Mouse (Mus musculus): ENCODE measurements at regions not wholly inside any gene's neighbourhood (a gene's known extent, or its start where the extent isn't known, plus 50 kb on each side); places are given as distances from the start of the nearest gene placed in this dataset.

DNA sequence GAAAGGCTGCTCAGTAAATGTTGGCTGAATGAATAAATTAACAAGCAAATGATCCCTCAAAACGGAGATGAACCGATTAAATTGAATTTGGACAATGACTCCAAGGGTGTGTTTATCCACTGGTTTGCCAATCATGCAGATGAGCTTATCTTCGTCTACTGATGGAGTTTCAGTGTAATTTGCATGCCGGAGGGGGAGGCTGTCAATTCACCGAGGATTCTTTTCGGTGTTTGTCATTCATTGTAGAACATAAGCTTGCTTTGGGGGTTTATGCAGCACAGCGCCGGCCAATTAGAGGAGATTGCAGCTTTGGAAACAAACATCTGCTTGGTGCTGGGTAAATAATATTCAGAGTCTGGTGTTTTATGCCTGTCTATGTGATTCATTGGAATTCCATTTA lies 132.7 kb downstream of the Otoa start:
- H3K4me1 ChIP-seq (ENCODE audit: insufficient read depth), result no peaks in the 10 kb centered on the region
- no peak overlapping the region for H3K4me2 ChIP-seq (ENCODE audit: low read depth, low read length)
- WGBS (ENCODE audit: insufficient replicate concordance), result 75% methylated on average over 8 of the region's 8 CpGs
- no peaks in the 10 kb centered on the region for H3K27me3 ChIP-seq (ENCODE audit: insufficient read depth, low read length)
- no peaks in the 10 kb centered on the region for H3K9me3 ChIP-seq (ENCODE audit: low read length)
- no peaks in the 10 kb centered on the region for H3K36me3 ChIP-seq (replicated peaks; ENCODE audit: insufficient read depth, low read length)
- no peak overlapping the region for H3K27ac ChIP-seq (ENCODE audit: low read depth)
- no peak for TF ChIP-seq CTCF (IDR thresholded peaks at IDR 0.05; ENCODE audit: low read depth)
- TF ChIP-seq EP300 (IDR thresholded peaks at IDR 0.05; ENCODE audit: low read depth), result no peak
- no peak overlapping the region for H3K9ac ChIP-seq (replicated peaks)
- DNase-seq (no peak), ATAC-seq (no peak)
- no peak overlapping the region for H3K4me3 ChIP-seq (ENCODE audit: low read depth, low read length)

DNA sequence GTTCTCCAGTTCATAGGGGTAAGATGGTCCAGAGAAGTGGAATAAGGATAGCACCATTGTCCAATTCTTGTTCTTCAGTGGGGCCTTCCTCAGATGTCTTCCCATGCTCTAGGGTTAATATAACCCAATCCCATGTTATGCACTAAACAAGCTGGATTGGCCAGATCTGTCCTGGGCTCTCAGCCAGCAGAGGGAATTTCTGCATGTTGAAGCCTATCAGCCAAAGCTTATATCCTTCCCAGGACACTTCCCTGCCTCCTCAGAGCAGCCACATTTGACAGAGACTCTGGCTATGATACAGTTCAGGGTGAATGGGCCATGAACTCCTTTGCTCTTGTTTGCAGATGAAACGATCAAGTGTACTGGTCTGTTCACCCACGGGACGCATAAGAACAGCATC lies 133.6 kb downstream of the Otoa start:
- Histone ChIP-seq H3K4me1 (ENCODE audit: insufficient read depth) (no peaks in the 10 kb centered on the region), H3K27me3 (ENCODE audit: insufficient read depth, low read length) (no peaks in the 10 kb centered on the region), H3K4me3 (ENCODE audit: low read depth, low read length) (no peak overlapping the region), H3K27ac (ENCODE audit: low read depth) (no peak overlapping the region), H3K36me3 (replicated peaks; ENCODE audit: insufficient read depth, low read length) (no peaks in the 10 kb centered on the region), H3K9ac (replicated peaks) (no peak overlapping the region), H3K9me3 (ENCODE audit: low read length) (no peaks in the 10 kb centered on the region), H3K4me2 (ENCODE audit: low read depth, low read length) (no peak overlapping the region)
- DNase-seq, result no peak
- no peak for ATAC-seq
- no peak for TF ChIP-seq EP300 (IDR thresholded peaks at IDR 0.05; ENCODE audit: low read depth)
- no peak for TF ChIP-seq CTCF (IDR thresholded peaks at IDR 0.05; ENCODE audit: low read depth)
- WGBS (ENCODE audit: insufficient replicate concordance), result 64% methylated on average over 3 of the region's 3 CpGs

DNA sequence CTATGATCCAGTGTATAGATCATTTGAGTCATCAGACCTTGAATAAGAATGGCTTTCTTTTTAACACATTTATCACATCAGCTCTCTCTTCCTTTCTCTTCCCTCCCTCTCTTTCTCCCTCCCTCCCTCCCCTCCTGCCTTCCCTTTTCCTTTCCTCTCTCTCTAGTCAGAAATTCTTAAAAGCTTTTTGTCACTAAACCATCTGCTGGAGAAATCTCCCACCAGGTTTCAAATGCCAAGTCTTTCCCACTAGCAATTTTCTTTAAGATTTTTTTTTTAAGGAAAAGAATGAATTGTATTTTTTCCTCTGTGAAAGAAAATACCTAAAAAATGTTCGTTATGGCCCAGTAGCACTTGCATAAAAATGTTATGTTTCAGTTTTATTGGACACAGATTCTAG lies 134.3 kb downstream of the Otoa start:
- Histone ChIP-seq H3K27me3 (ENCODE audit: insufficient read depth, low read length) (no peaks in the 10 kb centered on the region), H3K9me3 (ENCODE audit: low read length) (no peaks in the 10 kb centered on the region), H3K27ac (ENCODE audit: low read depth) (no peak overlapping the region), H3K4me3 (ENCODE audit: low read depth, low read length) (no peak overlapping the region), H3K36me3 (replicated peaks; ENCODE audit: insufficient read depth, low read length) (no peaks in the 10 kb centered on the region), H3K4me2 (ENCODE audit: low read depth, low read length) (no peak overlapping the region), H3K4me1 (ENCODE audit: insufficient read depth) (no peaks in the 10 kb centered on the region), H3K9ac (replicated peaks) (no peak overlapping the region)
- ATAC-seq (no peak), DNase-seq (no peak)
- TF ChIP-seq CTCF (IDR thresholded peaks at IDR 0.05; ENCODE audit: low read depth) (no peak), EP300 (IDR thresholded peaks at IDR 0.05; ENCODE audit: low read depth) (no peak)
- 45% methylated on average over 1 of the region's 1 CpGs for WGBS (ENCODE audit: insufficient replicate concordance)

DNA sequence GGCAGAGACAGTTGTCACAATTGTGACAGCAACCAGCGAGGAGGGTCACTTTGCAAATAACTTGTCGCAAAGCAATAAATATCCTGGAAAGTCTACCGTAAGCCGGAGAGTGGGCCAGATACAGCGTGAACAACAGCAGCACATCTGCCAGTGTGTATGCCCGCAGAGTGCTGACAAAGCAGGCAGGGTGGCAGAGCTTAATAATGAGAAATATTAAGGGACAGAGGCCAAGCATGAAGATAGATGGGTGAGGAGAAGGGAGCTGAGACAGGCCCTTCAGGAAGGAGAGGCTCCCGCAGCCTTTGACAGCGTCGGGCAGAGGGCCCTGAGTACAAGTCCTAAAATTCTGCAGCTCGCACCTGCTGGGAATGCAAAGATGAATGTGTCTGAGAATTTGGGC lies 136.6 kb downstream of the Otoa start:
- Histone ChIP-seq H3K9ac (replicated peaks) (no peak overlapping the region), H3K27ac (ENCODE audit: low read depth) (no peak overlapping the region), H3K9me3 (ENCODE audit: low read length) (no peaks in the 10 kb centered on the region), H3K4me2 (ENCODE audit: low read depth, low read length) (no peak overlapping the region), H3K4me1 (ENCODE audit: insufficient read depth) (no peaks in the 10 kb centered on the region), H3K4me3 (ENCODE audit: low read depth, low read length) (no peak overlapping the region), H3K27me3 (ENCODE audit: insufficient read depth, low read length) (no peaks in the 10 kb centered on the region), H3K36me3 (replicated peaks; ENCODE audit: insufficient read depth, low read length) (no peaks in the 10 kb centered on the region)
- TF ChIP-seq CTCF (IDR thresholded peaks at IDR 0.05; ENCODE audit: low read depth) (no peak), EP300 (IDR thresholded peaks at IDR 0.05; ENCODE audit: low read depth) (no peak)
- no peak for DNase-seq
- WGBS (ENCODE audit: insufficient replicate concordance), result 79% methylated on average over 10 of the region's 10 CpGs
- no peak for ATAC-seq

DNA sequence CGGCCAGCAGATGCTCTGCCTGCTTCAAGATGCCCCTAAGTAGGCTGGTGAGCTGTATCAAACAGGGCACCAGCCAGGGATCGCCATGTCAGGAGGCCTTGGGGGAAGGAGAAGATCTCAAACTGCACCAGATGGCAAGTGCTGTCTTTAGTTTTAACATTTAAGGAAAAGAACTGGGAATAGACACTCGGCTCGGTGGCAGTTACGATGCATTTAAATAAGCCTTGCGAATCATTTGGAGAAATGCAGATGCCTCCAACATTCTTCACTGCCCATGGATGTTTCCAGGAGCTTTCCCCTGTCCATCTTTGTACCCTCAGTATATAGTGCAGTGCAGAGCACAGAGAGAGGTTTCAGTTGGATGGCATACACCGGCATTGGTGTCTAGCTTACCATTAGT lies 139.7 kb downstream of the Otoa start:
- no peaks in the 10 kb centered on the region for H3K36me3 ChIP-seq (replicated peaks; ENCODE audit: insufficient read depth, low read length)
- TF ChIP-seq EP300 (IDR thresholded peaks at IDR 0.05; ENCODE audit: low read depth) (no peak), CTCF (IDR thresholded peaks at IDR 0.05; ENCODE audit: low read depth) (no peak)
- H3K9ac ChIP-seq (replicated peaks), result no peak overlapping the region
- no peaks in the 10 kb centered on the region for H3K27me3 ChIP-seq (ENCODE audit: insufficient read depth, low read length)
- no peak overlapping the region for H3K4me3 ChIP-seq (ENCODE audit: low read depth, low read length)
- no peaks in the 10 kb centered on the region for H3K4me1 ChIP-seq (ENCODE audit: insufficient read depth)
- ATAC-seq (no peak), DNase-seq (no peak)
- H3K27ac ChIP-seq (ENCODE audit: low read depth), result no peak overlapping the region
- WGBS (ENCODE audit: insufficient replicate concordance), result 82% methylated on average over 7 of the region's 7 CpGs
- no peaks in the 10 kb centered on the region for H3K9me3 ChIP-seq (ENCODE audit: low read length)
- no peak overlapping the region for H3K4me2 ChIP-seq (ENCODE audit: low read depth, low read length)

DNA sequence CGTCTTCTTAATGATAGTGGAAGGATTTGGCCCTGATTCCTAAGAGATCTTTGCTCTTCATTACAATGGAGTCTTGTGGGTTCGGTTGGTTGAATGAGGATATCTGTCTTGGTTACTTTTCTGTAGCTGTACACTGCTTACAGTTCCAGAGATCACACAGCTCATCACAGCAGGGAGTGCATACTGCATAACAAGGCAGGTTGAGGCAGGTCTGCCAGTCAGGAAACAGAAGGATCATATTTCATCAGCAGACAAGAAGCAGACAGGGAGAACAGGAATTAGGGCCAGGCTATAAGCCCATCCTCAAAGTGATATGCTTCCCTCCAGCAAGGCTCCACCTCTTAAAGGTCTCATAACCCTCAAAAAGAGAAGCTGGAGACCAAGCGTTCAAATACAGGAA lies 150.4 kb downstream of the Otoa start:
- no peak for DNase-seq
- H3K27ac ChIP-seq (ENCODE audit: low read depth), result no peak overlapping the region
- no peak for TF ChIP-seq CTCF (IDR thresholded peaks at IDR 0.05; ENCODE audit: low read depth)
- no peak for TF ChIP-seq EP300 (IDR thresholded peaks at IDR 0.05; ENCODE audit: low read depth)
- no peaks in the 10 kb centered on the region for H3K27me3 ChIP-seq (ENCODE audit: insufficient read depth, low read length)
- H3K9me3 ChIP-seq (ENCODE audit: low read length), result no peaks in the 10 kb centered on the region
- H3K4me1 ChIP-seq (ENCODE audit: insufficient read depth), result no peaks in the 10 kb centered on the region
- H3K4me2 ChIP-seq (ENCODE audit: low read depth, low read length), result no peak overlapping the region
- no peak overlapping the region for H3K4me3 ChIP-seq (ENCODE audit: low read depth, low read length)
- no peak overlapping the region for H3K9ac ChIP-seq (replicated peaks)
- WGBS (ENCODE audit: insufficient replicate concordance), result 54% methylated on average over 3 of the region's 3 CpGs
- no peak for ATAC-seq
- H3K36me3 ChIP-seq (replicated peaks; ENCODE audit: insufficient read depth, low read length), result no peaks in the 10 kb centered on the region

DNA sequence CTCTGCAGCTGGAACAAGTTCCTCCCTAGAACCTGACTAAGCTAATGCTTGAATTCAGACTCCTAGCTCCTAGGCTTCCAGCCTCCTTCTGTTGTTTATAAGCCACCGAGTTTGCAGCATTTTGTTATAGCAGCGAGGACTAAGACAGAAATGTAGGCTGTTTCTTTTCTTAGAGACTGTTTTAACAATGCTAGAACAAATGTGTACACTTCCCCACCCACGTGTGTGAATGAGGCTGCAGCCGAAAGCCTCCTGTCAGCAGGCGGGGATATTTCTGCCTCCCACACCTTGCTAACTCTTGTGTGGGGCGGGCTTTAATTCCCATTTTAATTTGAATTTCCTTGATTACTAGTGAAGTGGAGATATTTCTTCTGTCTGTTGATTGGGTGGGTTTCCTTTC lies 153.4 kb downstream of the Otoa start:
- no peaks in the 10 kb centered on the region for H3K27me3 ChIP-seq (ENCODE audit: insufficient read depth, low read length)
- no peak overlapping the region for H3K4me3 ChIP-seq (ENCODE audit: low read depth, low read length)
- no peak overlapping the region for H3K4me2 ChIP-seq (ENCODE audit: low read depth, low read length)
- TF ChIP-seq CTCF (IDR thresholded peaks at IDR 0.05; ENCODE audit: low read depth) (no peak), EP300 (IDR thresholded peaks at IDR 0.05; ENCODE audit: low read depth) (no peak)
- no peaks in the 10 kb centered on the region for H3K4me1 ChIP-seq (ENCODE audit: insufficient read depth)
- no peak for ATAC-seq
- 59% methylated on average over 6 of the region's 6 CpGs for WGBS (ENCODE audit: insufficient replicate concordance)
- no peak for DNase-seq
- no peaks in the 10 kb centered on the region for H3K36me3 ChIP-seq (replicated peaks; ENCODE audit: insufficient read depth, low read length)
- no peaks in the 10 kb centered on the region for H3K9me3 ChIP-seq (ENCODE audit: low read length)
- H3K9ac ChIP-seq (replicated peaks), result no peak overlapping the region
- H3K27ac ChIP-seq (ENCODE audit: low read depth), result no peak overlapping the region

Data from liver, postnatal 0 days (tissue).